Mouse (Mus musculus) stomach, postnatal 0 days (tissue): ENCODE data around the gene Bmp6. TPM values are rescaled to one million over a fixed set of nuclear protein-coding genes. Genes with fewer than 3 reads are reported as not detected.
A peak's percentile ranks its signal among the peaks of the same experiment; 100 is the strongest.

ENCODE experiments used
- ATAC-seq: fragments of 200-750 bp; cut with Nextera tagmentation; 2 replicates; pipeline ENCODE4 v1.8.0; 2017; ENCODE audit not compliant: low FRiP score, low TSS enrichment
- DNase-seq: peaks from one replicate; pipeline ENCODE4 v3.0.0-alpha.2; 2016; ENCODE audit warnings: low spot score
- H3K27ac ChIP-seq: fragments of 300-500 bp; sonication (generic); replicated peaks from 2 replicates; pipeline ENCODE4 v1.5.1; 2014; ENCODE audit warnings: mild to moderate bottlenecking, control low read depth
- H3K27me3 ChIP-seq: fragments of 300-500 bp; sonication (generic); 2 replicates; pipeline ENCODE4 v1.6.1; 2014; ENCODE audit warnings: low read length; ENCODE audit not compliant: control insufficient read depth, insufficient read depth
- H3K36me3 ChIP-seq: fragments of 300-500 bp; sonication (generic); 2 replicates; pipeline ENCODE4 v1.6.1; 2014; ENCODE audit warnings: low read length, mixed read lengths; ENCODE audit not compliant: control insufficient read depth, insufficient read depth
- H3K4me1 ChIP-seq: fragments of 300-500 bp; sonication (generic); replicated peaks from 2 replicates; pipeline ENCODE4 v1.6.1; 2014; ENCODE audit warnings: antibody characterized with exemption; ENCODE audit not compliant: control insufficient read depth, insufficient read depth
- H3K4me2 ChIP-seq: fragments of 300-500 bp; sonication (generic); replicated peaks from 2 replicates; pipeline ENCODE4 v1.6.1; 2014; ENCODE audit warnings: low read depth, mild to moderate bottlenecking, control low read depth, moderate library complexity
- H3K4me3 ChIP-seq: fragments of 300-500 bp; sonication (generic); 2 replicates; pipeline ENCODE4 v1.5.1; 2014; ENCODE audit warnings: low read depth, low read length, control low read depth
- H3K9ac ChIP-seq: fragments of 300-500 bp; sonication (generic); 2 replicates; pipeline ENCODE4 v1.6.1; 2014; ENCODE audit warnings: mild to moderate bottlenecking, low read length, control low read depth, mixed read lengths
- H3K9me3 ChIP-seq: fragments of 300-500 bp; sonication (generic); 2 replicates; pipeline ENCODE4 v1.6.1; 2016; ENCODE audit warnings: low read length; ENCODE audit not compliant: control insufficient read depth
- CTCF ChIP-seq: IDR thresholded peaks from 2 replicates; pipeline ENCODE4 v1.5.1; 2016; ENCODE audit warnings: antibody characterized with exemption, low read depth, mild to moderate bottlenecking, moderate library complexity
- EP300 ChIP-seq: optimal IDR thresholded peaks from 2 replicates; pipeline ENCODE3; 2016; ENCODE audit warnings: antibody characterized with exemption
- WGBS: fragments of 180-500 bp; shearing (Covaris S2); extraction: QIAGEN DNeasy Blood & Tissue Kit; methylation state at CpG from one replicate; pipeline ENCODE4 v1.1.7; 2014; 5-methylcytosine and 5-hydroxymethylcytosine counted together
- polyA plus RNA-seq: library from polyadenylated mRNA; unstranded; fragments of >200 nt; fragmentation: Nextera tagmentation; extraction: Ambion mirVana; gene quantifications from 2 replicates; pipeline ENCODE4 v1.2.1, GENCODE M21; 2015

Bmp6 gene
- polyA plus RNA-seq = 1.6 and 1.7 TPM in 2 replicates

DNA sequence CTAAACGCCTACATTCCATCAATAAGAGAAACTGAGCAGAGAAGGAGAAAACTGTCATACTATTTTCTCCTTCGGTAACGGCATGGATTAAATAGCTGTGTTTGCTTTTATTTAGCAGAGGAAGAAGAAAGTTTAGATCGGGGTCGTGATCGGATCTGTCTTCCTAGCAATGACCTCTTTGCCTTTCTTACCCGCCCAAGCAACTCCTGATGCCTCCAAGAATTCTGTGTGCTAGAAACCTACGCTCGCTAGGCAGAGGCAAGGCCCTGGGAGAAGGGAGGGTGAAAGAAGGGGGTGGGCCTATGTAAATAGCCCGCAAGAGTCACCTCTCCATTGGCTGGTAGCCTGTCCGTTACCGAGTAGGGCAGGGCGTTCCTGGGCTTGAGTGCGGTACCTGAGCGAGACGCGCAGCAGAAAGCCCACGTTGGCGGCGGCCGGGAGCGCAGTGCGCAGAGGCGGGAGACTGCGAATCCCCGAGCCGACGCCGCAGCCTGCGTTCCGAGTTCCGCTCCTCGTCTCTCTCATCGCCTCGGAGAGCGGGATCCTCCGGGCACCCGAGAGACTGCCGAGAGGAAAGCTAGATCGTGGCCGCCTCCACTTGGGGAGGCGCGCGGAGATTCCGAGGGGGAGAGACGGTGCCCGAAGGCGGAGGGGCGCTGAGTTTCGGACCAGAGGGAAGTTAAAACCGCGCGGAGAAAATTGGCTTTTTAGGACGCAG, at the start of gene Bmp6:
Bmp6 (plus strand) TSS at position 395 of the 718 bp plus-strand sequence.
- WGBS = 2% methylated on average over 51 of the region's 54 CpGs
- DNase-seq = peak; percentile 80

GRCm38 (mm10) chr13:38296166-38296565, 48.7 kb upstream of the Bmp6 start:
- ATAC-seq (peak; percentile 42; the same call in 1 of the 2 replicates), DNase-seq (peak; percentile 24)
- TF ChIP-seq CTCF (no peak), EP300 (no peak)
- H3K9ac ChIP-seq = no peak overlapping the region
- 35% methylated on average over 8 of the region's 8 CpGs for WGBS
- H3K4me2 ChIP-seq = no peak overlapping the region
- H3K27ac ChIP-seq = peak overlapping the region; percentile 40; the same call in 1 of the 2 replicates
- no peaks in the 10 kb centered on the region for H3K27me3 ChIP-seq
- H3K36me3 ChIP-seq = no peaks in the 10 kb centered on the region
- H3K4me1 ChIP-seq = no peaks in the 10 kb centered on the region
- no peak overlapping the region for H3K4me3 ChIP-seq
- no peaks in the 10 kb centered on the region for H3K9me3 ChIP-seq

More for the DNA sequence above, at the start of gene Bmp6:
- peaks cover 16% of the 10 kb centered on the region; the same call in 1 of the 2 replicates for H3K27me3 ChIP-seq
- H3K9ac ChIP-seq = peak within 1 kb of the TSS; percentile 45
- H3K36me3 ChIP-seq = no peaks in the 10 kb centered on the region
- no peak for TF ChIP-seq EP300
- TF ChIP-seq CTCF = no peak
- H3K4me1 ChIP-seq = 0 out of 2 replicates have a peak, but pooled peaks cover 4% of the 10 kb centered on the region
- H3K9me3 ChIP-seq = no peaks in the 10 kb centered on the region
- peak; percentile 89 for ATAC-seq
- H3K4me3 ChIP-seq = peak within 1 kb of the TSS; percentile 47
- H3K27ac ChIP-seq = 0 out of 2 replicates have a peak within 1 kb of the TSS, but pooled peaks have one; percentile 18
- H3K4me2 ChIP-seq = peak within 1 kb of the TSS; percentile 83

- Histone ChIP-seq H3K36me3 (no peaks in the 10 kb centered on the region), H3K4me1 (no peaks in the 10 kb centered on the region), H3K27me3 (no peaks in the 10 kb centered on the region), H3K9me3 (no peaks in the 10 kb centered on the region), H3K4me2 (peak overlapping the region; percentile 8; the same call in 1 of the 2 replicates), H3K27ac (peak overlapping the region; percentile 40; the same call in 1 of the 2 replicates), H3K9ac (no peak overlapping the region), H3K4me3 (no peak overlapping the region)
- DNase-seq (peak; percentile 23), ATAC-seq (peak; percentile 45; the same call in 1 of the 2 replicates)
- 26% methylated on average over 8 of the region's 8 CpGs for WGBS
- no peak for TF ChIP-seq EP300
- no peak for TF ChIP-seq CTCF
These were observed 48.3 kb upstream of the Bmp6 start for GRCm38 (mm10) chr13:38296601-38297000.

- no peak overlapping the region for H3K27ac ChIP-seq
- ATAC-seq = peak; percentile 50
- no peak overlapping the region for H3K4me3 ChIP-seq
- H3K4me1 ChIP-seq = no peaks in the 10 kb centered on the region
- no peaks in the 10 kb centered on the region for H3K36me3 ChIP-seq
- H3K4me2 ChIP-seq = no peak overlapping the region
- TF ChIP-seq CTCF (no peak), EP300 (no peak)
- no peaks in the 10 kb centered on the region for H3K27me3 ChIP-seq
- no peak for DNase-seq
- 50% methylated on average over 3 of the region's 3 CpGs for WGBS
- H3K9ac ChIP-seq = no peak overlapping the region
- no peaks in the 10 kb centered on the region for H3K9me3 ChIP-seq
These were observed 33.8 kb upstream of the Bmp6 start for GRCm38 (mm10) chr13:38311125-38311524.

GRCm38 (mm10) chr13:38312357-38313040, 32.4 kb upstream of the Bmp6 start:
- Histone ChIP-seq H3K9me3 (no peaks in the 10 kb centered on the region), H3K36me3 (no peaks in the 10 kb centered on the region), H3K4me2 (peak overlapping the region; percentile 32), H3K4me1 (no peaks in the 10 kb centered on the region), H3K9ac (peak overlapping the region; percentile 27; the same call in 1 of the 2 replicates), H3K27me3 (no peaks in the 10 kb centered on the region), H3K27ac (peak overlapping the region; percentile 88), H3K4me3 (no peak overlapping the region)
- ATAC-seq (peak; percentile 96), DNase-seq (peak; percentile 79)
- WGBS = 56% methylated on average over 12 of the region's 12 CpGs
- TF ChIP-seq CTCF = no peak
- no peak for TF ChIP-seq EP300
